Mouse (Mus musculus) neural tube, embryonic 12.5 days (tissue): Measurements from ENCODE around the gene Abcd3. TPM values are rescaled to one million over a fixed set of nuclear protein-coding genes. Genes with fewer than 3 reads are reported as not detected.

Experiments used
- ATAC-seq: fragments of 200-750 bp; cut with Nextera tagmentation; 2 replicates; pipeline ENCODE4 v1.8.0; 2017; ENCODE audit warnings: low read depth, mild to moderate bottlenecking, moderate TSS enrichment, moderate library complexity; ENCODE audit not compliant: low FRiP score
- H3K27ac ChIP-seq: fragments of 300-500 bp; sonication (generic); 2 replicates; pipeline ENCODE4 v1.5.1; 2016
- H3K27me3 ChIP-seq: fragments of 300-500 bp; sonication (generic); replicated peaks from 2 replicates; pipeline ENCODE4 v1.6.1; 2016; ENCODE audit warnings: mild to moderate bottlenecking
- H3K36me3 ChIP-seq: fragments of 300-500 bp; sonication (generic); 2 replicates; pipeline ENCODE4 v1.6.1; 2016; ENCODE audit warnings: mild to moderate bottlenecking
- H3K4me1 ChIP-seq: fragments of 300-500 bp; sonication (generic); 2 replicates; pipeline ENCODE4 v1.6.1; 2016
- H3K4me2 ChIP-seq: fragments of 300-500 bp; sonication (generic); replicated peaks from 2 replicates; pipeline ENCODE4 v1.6.1; 2016; ENCODE audit warnings: mild to moderate bottlenecking
- H3K4me3 ChIP-seq: fragments of 300-500 bp; sonication (generic); 2 replicates; pipeline ENCODE4 v1.5.1; 2016
- H3K9ac ChIP-seq: fragments of 300-500 bp; sonication (generic); 2 replicates; pipeline ENCODE4 v1.6.1; 2016; ENCODE audit warnings: mild to moderate bottlenecking
- H3K9me3 ChIP-seq: fragments of 300-500 bp; sonication (generic); 2 replicates; pipeline ENCODE4 v1.6.1; 2016; ENCODE audit warnings: mild to moderate bottlenecking
- WGBS: fragments of 180-500 bp; shearing (Covaris S2); methylation state at CpG from one replicate; pipeline ENCODE4 v1.1.7; 2016; 5-methylcytosine and 5-hydroxymethylcytosine counted together
- polyA plus RNA-seq: library from polyadenylated mRNA; unstranded; fragments of >200 nt; fragmentation: Nextera tagmentation; extraction: Ambion mirVana; gene quantifications from 2 replicates; pipeline ENCODE4 v1.2.1, GENCODE M21; 2016

Abcd3 gene
- polyA plus RNA-seq, 1 experiment from 2014 or later: 67.1 TPM

GRCm38 (mm10) chr3:121725651-121726050 is 89.5 kb downstream of the Abcd3 start:
- Histone ChIP-seq H3K9me3 (no peaks in the 10 kb centered on the region), H3K4me1 (peaks cover 22% of the 10 kb centered on the region), H3K4me3 (no peak overlapping the region), H3K4me2 (no peak overlapping the region), H3K9ac (no peak overlapping the region), H3K27ac (no peak overlapping the region), H3K36me3 (peaks cover 8% of the 10 kb centered on the region), H3K27me3 (peaks cover 3% of the 10 kb centered on the region; the same call in 1 of the 2 replicates)
- no peak for ATAC-seq
- 85% methylated on average over 10 of the region's 10 CpGs for WGBS

DNA sequence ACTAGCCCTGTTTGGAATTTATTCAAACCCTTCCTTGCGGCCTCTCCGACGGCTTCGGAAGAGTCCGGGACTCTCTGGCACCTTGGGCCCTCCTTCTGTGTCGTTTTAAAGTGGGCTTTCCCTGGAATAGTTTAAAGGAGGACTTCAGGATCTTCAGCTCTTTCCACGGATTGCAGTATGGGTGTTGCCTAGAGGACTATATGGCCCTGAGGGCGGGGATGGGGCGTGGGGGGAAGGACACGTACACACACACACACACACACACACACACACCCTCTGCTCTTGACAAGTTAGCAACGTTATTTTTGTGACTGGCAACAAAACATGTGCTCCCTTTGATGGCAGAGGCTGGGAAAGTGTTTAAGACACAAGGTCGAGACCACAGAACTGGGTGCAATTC is 90.5 kb downstream of the Abcd3 start:
- H3K27ac ChIP-seq: no peak overlapping the region
- H3K4me2 ChIP-seq: peak overlapping the region; percentile 86
- peaks cover 3% of the 10 kb centered on the region; the same call in 1 of the 2 replicates for H3K27me3 ChIP-seq
- peaks cover 2% of the 10 kb centered on the region; the same call in 1 of the 2 replicates for H3K36me3 ChIP-seq
- ATAC-seq: no peak
- 0 out of 2 replicates have a peak overlapping the region, but pooled peaks have one; percentile 26 for H3K9ac ChIP-seq
- H3K4me3 ChIP-seq: peak overlapping the region; percentile 56
- H3K9me3 ChIP-seq: no peaks in the 10 kb centered on the region
- peaks cover 22% of the 10 kb centered on the region for H3K4me1 ChIP-seq
- 30% methylated on average over 12 of the region's 12 CpGs for WGBS

DNA sequence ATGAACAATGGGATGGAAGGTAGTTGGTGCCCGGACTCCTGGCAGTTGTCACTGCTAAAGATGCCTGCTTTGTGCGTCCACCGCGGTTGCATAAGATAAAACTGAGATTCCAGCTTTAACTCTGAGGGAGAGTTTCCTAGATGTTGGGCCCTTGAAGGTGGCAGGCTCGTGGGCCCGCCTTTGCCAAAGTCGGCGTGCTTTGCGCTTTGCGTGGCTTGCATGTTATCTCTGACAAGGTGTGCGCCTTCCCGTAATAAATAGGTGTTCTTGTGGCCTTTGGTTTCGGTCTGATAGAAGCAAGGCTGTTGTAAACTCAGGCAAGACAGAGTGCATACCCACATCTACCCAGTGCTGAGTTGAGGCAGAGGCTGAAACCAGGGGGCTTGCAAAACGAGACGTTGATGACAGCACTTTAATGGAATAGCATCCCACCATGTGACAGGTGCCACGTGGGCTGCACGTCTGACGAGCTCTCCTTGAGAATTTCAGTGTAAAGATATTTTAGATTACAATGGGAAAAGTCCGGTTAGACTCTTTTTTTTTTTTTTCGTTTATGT is 91.1 kb downstream of the Abcd3 start:
- H3K27me3 ChIP-seq: peaks cover 3% of the 10 kb centered on the region; the same call in 1 of the 2 replicates
- ATAC-seq: no peak; the same call in 1 of the 2 replicates
- no peaks in the 10 kb centered on the region for H3K9me3 ChIP-seq
- peak overlapping the region; percentile 56 for H3K4me3 ChIP-seq
- peaks cover 22% of the 10 kb centered on the region for H3K4me1 ChIP-seq
- H3K36me3 ChIP-seq: no peaks in the 10 kb centered on the region
- H3K4me2 ChIP-seq: peak overlapping the region; percentile 86
- WGBS: 5% methylated on average over 20 of the region's 20 CpGs
- H3K27ac ChIP-seq: no peak overlapping the region
- peak overlapping the region; percentile 67 for H3K9ac ChIP-seq

GRCm38 (mm10) chr3:121722971-121723844 is 91.9 kb downstream of the Abcd3 start, which contains the start of gene F3:
Gene F3, plus strand, starts transcription at chr3:121723537.
- Histone ChIP-seq H3K4me2 (peak within 1 kb of the TSS; percentile 86), H3K4me1 (peaks cover 22% of the 10 kb centered on the region), H3K27ac (no peak within 1 kb of the TSS), H3K36me3 (no peaks in the 10 kb centered on the region), H3K4me3 (peak within 1 kb of the TSS; percentile 56), H3K9ac (peak within 1 kb of the TSS; percentile 67), H3K27me3 (peaks cover 3% of the 10 kb centered on the region; the same call in 1 of the 2 replicates), H3K9me3 (no peaks in the 10 kb centered on the region)
- ATAC-seq: peak; percentile 92
- WGBS: under 1% methylated on average over 73 of the region's 73 CpGs

DNA sequence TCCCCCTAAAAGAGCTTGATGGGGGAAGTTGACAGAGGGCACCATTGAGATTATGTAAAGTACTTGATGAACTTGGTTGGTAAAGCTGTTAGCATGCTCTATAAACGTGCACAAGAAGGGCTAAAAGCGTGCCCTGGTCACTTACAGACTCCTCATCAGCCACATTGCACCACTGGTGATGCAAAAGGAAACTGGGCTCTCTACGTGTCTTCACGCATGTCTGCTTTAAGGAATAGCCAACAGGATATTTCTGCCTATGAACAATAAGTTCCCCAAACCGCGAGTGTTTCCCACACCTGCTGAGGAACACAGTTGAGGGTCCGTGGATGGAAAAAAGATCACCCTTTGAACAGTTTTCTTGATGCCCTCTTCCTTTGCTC is 93.4 kb downstream of the Abcd3 start:
- H3K4me2 ChIP-seq: 0 out of 2 replicates have a peak overlapping the region, but pooled peaks have one; percentile 30
- peaks cover 3% of the 10 kb centered on the region; the same call in 1 of the 2 replicates for H3K27me3 ChIP-seq
- H3K4me1 ChIP-seq: peaks cover 22% of the 10 kb centered on the region
- no peak for ATAC-seq
- no peaks in the 10 kb centered on the region for H3K9me3 ChIP-seq
- no peak overlapping the region for H3K27ac ChIP-seq
- no peak overlapping the region for H3K4me3 ChIP-seq
- H3K36me3 ChIP-seq: no peaks in the 10 kb centered on the region
- WGBS: 54% methylated on average over 7 of the region's 7 CpGs
- H3K9ac ChIP-seq: no peak overlapping the region

- Histone ChIP-seq H3K9me3 (no peaks in the 10 kb centered on the region), H3K36me3 (no peaks in the 10 kb centered on the region), H3K4me2 (peak overlapping the region; percentile 30; the same call in 1 of the 2 replicates), H3K4me1 (peaks cover 22% of the 10 kb centered on the region), H3K27ac (no peak overlapping the region), H3K4me3 (no peak overlapping the region), H3K27me3 (peaks cover 3% of the 10 kb centered on the region; the same call in 1 of the 2 replicates), H3K9ac (no peak overlapping the region)
- ATAC-seq: no peak
- WGBS: 44% methylated on average over 14 of the region's 14 CpGs
Observed at GRCm38 (mm10) chr3:121720801-121721690, 94.1 kb downstream of the Abcd3 start.

DNA sequence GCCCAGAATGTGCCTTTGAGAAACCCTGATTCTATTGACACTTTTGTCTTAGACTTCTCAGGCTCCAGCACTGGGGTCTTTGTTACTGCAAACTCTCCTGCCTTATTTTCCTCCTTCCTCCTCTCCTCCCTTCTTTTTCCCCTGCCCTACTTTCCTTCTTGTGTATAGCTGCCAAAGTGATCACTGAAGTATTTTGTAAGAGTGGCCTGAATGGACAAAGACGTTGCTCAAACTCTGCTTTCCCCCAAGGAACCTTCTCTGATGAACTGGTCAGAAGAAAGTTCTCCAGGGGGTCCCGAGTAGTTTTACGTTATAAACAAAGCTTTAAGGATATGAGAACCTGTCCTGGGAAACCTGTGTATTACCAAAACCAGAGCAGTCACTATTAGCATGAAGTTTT is 95.4 kb downstream of the Abcd3 start:
- Histone ChIP-seq H3K27ac (no peak overlapping the region), H3K36me3 (no peaks in the 10 kb centered on the region), H3K27me3 (peaks cover 3% of the 10 kb centered on the region; the same call in 1 of the 2 replicates), H3K4me3 (no peak overlapping the region), H3K4me2 (no peak overlapping the region), H3K9ac (no peak overlapping the region), H3K4me1 (peaks cover 21% of the 10 kb centered on the region), H3K9me3 (no peaks in the 10 kb centered on the region)
- 79% methylated on average over 3 of the region's 3 CpGs for WGBS
- no peak for ATAC-seq

DNA sequence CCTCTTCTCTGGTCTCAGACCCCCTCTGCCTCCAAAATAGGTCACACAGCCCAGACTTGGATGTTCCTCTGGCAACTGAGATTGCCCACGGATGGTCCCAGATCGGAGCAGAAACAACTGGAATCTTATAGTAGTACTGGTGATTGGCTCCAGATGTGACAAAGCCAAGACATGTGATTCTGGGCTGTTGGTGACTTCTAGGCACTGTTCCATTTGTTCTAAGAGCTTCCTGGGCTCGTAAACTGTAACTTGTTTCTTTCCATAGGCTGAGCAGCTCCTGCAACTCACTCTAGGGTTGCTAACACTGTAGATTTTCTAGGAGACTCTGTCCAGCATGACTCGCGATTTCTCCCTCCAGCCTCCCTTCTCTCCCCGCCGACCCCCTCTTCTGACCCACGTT is 96.4 kb downstream of the Abcd3 start:
- H3K27ac ChIP-seq: no peak overlapping the region
- 80% methylated on average over 8 of the region's 8 CpGs for WGBS
- ATAC-seq: no peak
- H3K27me3 ChIP-seq: no peaks in the 10 kb centered on the region; the same call in 1 of the 2 replicates
- peaks cover 11% of the 10 kb centered on the region for H3K4me1 ChIP-seq
- H3K4me2 ChIP-seq: no peak overlapping the region
- no peaks in the 10 kb centered on the region for H3K9me3 ChIP-seq
- H3K36me3 ChIP-seq: no peaks in the 10 kb centered on the region
- H3K9ac ChIP-seq: no peak overlapping the region
- H3K4me3 ChIP-seq: no peak overlapping the region

DNA sequence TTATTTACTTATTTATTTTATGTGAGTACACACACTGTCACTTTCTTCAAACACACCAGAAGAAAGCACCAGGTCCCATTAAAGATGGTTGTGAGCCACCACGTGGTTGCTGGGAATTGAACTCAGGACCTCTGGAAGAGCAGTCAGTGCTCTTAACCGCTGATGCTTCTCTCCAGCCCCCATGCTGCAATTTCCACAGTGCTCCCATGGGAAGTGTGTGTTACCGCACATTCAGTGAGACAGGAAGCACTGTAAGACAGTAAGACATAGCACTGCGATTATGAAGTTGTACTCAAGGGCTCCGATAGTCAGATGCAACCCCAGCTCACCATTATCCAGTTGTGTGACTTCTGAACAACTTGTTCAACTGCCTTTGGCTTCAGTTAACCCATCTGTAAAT is 98.6 kb downstream of the Abcd3 start:
- Histone ChIP-seq H3K4me1 (peaks cover 5% of the 10 kb centered on the region), H3K4me3 (no peak overlapping the region), H3K27ac (no peak overlapping the region), H3K9ac (no peak overlapping the region), H3K27me3 (no peaks in the 10 kb centered on the region), H3K36me3 (no peaks in the 10 kb centered on the region), H3K9me3 (no peaks in the 10 kb centered on the region), H3K4me2 (no peak overlapping the region)
- WGBS: 88% methylated on average over 5 of the region's 5 CpGs
- no peak for ATAC-seq

DNA sequence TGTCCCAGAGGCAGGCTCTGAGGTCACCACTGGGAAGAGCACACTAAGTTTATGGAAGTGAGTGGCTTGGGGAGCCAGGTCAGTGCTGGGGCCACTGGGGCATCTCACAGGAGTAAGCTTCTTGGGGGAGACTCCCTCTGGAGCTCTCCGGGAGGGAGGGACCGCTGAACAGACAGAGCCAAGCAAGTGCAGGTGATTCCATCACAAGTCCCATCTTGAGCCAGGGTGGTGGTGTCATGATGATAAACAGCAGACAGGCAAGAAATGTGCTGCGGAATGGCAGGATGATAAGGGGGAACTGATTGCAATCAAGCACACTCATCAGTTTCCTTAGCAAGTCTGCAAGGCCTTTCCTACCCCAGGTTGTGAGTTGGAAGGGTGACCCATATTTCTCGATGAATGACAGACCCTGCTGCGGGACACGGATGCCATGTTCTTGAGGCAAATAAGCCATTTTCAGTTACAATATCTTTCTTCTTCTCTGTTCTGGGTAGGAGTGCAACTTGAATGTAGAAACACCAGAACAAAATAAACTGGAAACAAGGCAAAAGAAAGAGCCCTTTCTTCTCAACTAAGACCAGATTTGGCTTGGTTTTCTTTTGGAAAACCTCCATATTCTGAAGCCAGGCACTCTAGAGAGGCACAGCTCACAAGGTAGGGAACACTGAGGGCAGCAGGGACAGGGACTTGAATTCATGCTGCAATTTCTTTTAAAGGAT is 99.2 kb downstream of the Abcd3 start:
- WGBS: 86% methylated on average over 6 of the region's 6 CpGs
- Histone ChIP-seq H3K9me3 (no peaks in the 10 kb centered on the region), H3K4me1 (no peaks in the 10 kb centered on the region), H3K27ac (no peak overlapping the region), H3K36me3 (no peaks in the 10 kb centered on the region), H3K4me3 (no peak overlapping the region), H3K4me2 (no peak overlapping the region), H3K27me3 (no peaks in the 10 kb centered on the region), H3K9ac (no peak overlapping the region)
- no peak for ATAC-seq

DNA sequence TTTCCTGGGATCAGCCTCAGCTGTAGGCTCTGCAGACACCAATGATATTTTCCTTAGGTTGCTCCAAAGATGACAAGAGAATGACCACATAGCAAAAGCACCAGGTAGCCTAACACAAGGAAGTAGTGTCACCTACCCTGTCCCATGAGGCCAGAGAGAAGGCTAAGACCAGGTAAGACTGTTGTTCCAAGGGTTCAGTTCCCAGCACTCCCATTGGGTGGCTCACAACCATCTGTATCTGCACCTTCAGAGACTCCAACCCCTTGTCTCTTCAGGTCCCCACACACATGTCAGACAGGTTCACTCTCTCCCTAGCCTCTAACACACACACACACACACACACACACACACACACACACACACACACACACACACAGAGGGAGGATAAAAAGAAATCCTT is 99.8 kb downstream of the Abcd3 start:
- no peaks in the 10 kb centered on the region for H3K4me1 ChIP-seq
- no peak overlapping the region for H3K4me3 ChIP-seq
- no peaks in the 10 kb centered on the region for H3K9me3 ChIP-seq
- H3K4me2 ChIP-seq: no peak overlapping the region
- ATAC-seq: no peak
- no peak overlapping the region for H3K27ac ChIP-seq
- H3K27me3 ChIP-seq: no peaks in the 10 kb centered on the region
- H3K36me3 ChIP-seq: no peaks in the 10 kb centered on the region
- no peak overlapping the region for H3K9ac ChIP-seq
